Mouse (Mus musculus): Measurements from ENCODE around the gene Cbx4. TPM values are rescaled to one million over a fixed set of nuclear protein-coding genes. Genes with fewer than 3 reads are reported as not detected.
A peak's percentile ranks its signal among the peaks of the same experiment; 100 is the strongest.

The Cbx4 gene
- polyA plus RNA-seq, 1 experiment from 2014 or later: 9.9 TPM

DNA sequence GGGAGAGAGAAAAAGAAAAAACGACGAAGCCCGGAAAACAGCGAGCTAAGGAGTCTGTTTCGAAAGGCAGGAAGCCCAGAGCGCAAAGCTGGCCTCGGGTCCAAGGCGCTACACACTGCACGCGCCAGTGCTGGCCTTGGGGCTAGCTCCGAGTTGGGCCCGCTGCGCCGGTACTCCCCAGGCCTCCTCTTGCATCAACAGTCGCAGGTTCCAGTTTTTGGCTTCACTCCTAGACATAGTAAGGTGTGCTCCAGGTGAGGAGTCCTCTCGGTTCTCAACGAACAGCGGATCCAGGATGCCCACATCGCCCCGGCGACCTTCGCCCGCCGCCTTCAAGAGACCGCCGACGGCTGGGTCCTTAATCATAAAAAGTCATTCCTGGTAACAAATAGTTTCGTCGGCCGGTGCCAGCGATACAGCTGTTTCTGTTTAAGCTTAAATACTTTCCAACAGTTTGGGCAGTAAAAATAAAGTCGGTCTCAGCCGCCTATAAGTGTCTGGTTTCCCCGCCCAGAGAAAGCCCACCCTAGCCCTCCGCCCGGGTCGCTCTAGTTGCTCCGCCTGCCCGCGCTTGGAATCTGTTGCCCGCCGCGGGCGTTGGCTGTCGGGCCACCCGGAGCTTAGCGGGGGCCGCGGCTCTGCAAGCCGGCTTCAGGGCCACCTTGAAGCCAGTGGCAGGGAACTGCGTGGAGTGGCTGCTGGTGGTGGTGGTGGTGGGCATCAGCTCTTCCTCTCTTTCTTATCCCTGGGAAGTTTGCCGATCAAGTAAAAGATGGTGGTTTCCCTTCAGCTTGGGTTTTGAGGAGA is 43.4 kb downstream of the Cbx4 start:
- under 1% methylated on average over 52 of the region's 52 CpGs for WGBS
- H3K9me3 ChIP-seq (ENCODE audit: low read length): no peaks in the 10 kb centered on the region
- H3K4me2 ChIP-seq (replicated peaks; ENCODE audit: low read depth, low read length): peak overlapping the region; percentile 21; the same call in 1 of the 2 replicates
- no peak for ATAC-seq (ENCODE audit: low FRiP score, low TSS enrichment)
- peaks cover 54% of the 10 kb centered on the region for H3K4me1 ChIP-seq (ENCODE audit: insufficient read depth, low read length)
- no peak overlapping the region for H3K27ac ChIP-seq (ENCODE audit: low read length)
- peaks cover 80% of the 10 kb centered on the region for H3K27me3 ChIP-seq (ENCODE audit: insufficient read depth, low read length)
- no peak overlapping the region for H3K9ac ChIP-seq (replicated peaks; ENCODE audit: low read length)
- H3K36me3 ChIP-seq (ENCODE audit: insufficient read depth, low read length): peaks cover 10% of the 10 kb centered on the region
- peak overlapping the region; percentile 10 for H3K4me3 ChIP-seq (ENCODE audit: low read length)

DNA sequence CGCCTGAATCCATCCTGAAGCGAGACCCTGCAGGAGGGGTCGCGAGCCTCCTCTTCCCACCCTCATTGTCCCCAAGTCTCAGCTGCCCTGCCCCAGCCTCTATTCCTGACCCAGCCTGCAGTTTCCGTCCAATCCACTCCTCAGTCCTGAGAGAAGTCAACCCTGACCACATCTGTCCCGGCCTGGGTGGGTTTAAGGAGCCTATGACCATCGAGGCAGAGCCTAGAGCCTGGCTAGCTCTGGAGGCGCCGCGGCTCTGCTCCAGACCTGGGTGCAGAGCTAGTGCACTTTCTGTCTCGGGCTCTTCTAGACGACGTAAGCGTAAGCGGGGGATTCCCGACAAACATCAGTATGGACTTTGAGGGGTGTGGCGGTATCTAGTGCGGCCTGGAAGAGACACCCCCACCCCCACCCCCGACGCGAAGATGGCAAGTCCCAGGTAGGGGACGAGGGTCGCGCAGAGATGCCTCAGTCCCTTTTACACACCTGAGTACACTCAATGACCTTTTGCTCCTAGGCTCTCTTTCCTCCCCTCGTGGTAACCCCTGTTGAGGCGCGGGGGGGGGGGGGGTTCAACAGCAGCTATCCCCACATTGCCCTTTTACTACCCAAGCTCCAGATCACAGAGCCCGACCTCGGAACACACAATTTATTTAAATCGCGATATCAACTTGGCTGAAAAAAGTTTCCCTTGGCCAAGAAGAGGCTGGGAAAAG is 44.1 kb downstream of the Cbx4 start:
- WGBS: under 1% methylated on average over 30 of the region's 31 CpGs
- H3K27me3 ChIP-seq (ENCODE audit: insufficient read depth, low read length): peaks cover 80% of the 10 kb centered on the region
- peaks cover 10% of the 10 kb centered on the region for H3K36me3 ChIP-seq (ENCODE audit: insufficient read depth, low read length)
- no peaks in the 10 kb centered on the region for H3K9me3 ChIP-seq (ENCODE audit: low read length)
- ATAC-seq (ENCODE audit: low FRiP score, low TSS enrichment): peak; percentile 21
- H3K4me1 ChIP-seq (ENCODE audit: insufficient read depth, low read length): peaks cover 54% of the 10 kb centered on the region
- peak overlapping the region; percentile 99 for H3K4me2 ChIP-seq (replicated peaks; ENCODE audit: low read depth, low read length)
- H3K4me3 ChIP-seq (ENCODE audit: low read length): peak overlapping the region; percentile 56
- peak overlapping the region; percentile 73 for H3K9ac ChIP-seq (replicated peaks; ENCODE audit: low read length)
- H3K27ac ChIP-seq (ENCODE audit: low read length): no peak overlapping the region

DNA sequence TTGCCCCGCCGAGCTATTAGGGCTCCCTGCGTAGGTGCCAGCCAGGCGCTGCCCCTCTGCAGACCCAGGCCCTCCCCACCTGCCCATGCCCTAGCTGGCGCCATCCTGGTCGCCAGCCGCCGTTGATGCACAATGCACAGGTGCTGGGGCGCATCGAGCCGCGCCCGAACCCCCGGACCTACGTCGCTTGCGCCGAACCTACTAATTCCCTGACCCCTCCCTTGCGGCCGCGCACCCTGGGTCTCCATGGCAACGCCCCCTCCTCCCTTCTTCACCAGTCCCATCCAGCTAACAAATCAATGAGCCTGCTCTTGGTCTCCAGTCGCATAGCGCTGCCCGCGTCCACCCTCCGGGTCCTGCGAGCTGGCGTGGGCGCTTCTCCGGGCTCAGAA is 44.7 kb downstream of the Cbx4 start:
- H3K4me2 ChIP-seq (replicated peaks; ENCODE audit: low read depth, low read length): peak overlapping the region; percentile 99
- ATAC-seq (ENCODE audit: low FRiP score, low TSS enrichment): peak; percentile 79
- H3K27me3 ChIP-seq (ENCODE audit: insufficient read depth, low read length): peaks cover 80% of the 10 kb centered on the region
- H3K9ac ChIP-seq (replicated peaks; ENCODE audit: low read length): peak overlapping the region; percentile 73
- peaks cover 10% of the 10 kb centered on the region for H3K36me3 ChIP-seq (ENCODE audit: insufficient read depth, low read length)
- 0% methylated on average over 30 of the region's 31 CpGs for WGBS
- H3K4me1 ChIP-seq (ENCODE audit: insufficient read depth, low read length): peaks cover 50% of the 10 kb centered on the region
- H3K4me3 ChIP-seq (ENCODE audit: low read length): peak overlapping the region; percentile 56
- no peaks in the 10 kb centered on the region for H3K9me3 ChIP-seq (ENCODE audit: low read length)
- no peak overlapping the region for H3K27ac ChIP-seq (ENCODE audit: low read length)

DNA sequence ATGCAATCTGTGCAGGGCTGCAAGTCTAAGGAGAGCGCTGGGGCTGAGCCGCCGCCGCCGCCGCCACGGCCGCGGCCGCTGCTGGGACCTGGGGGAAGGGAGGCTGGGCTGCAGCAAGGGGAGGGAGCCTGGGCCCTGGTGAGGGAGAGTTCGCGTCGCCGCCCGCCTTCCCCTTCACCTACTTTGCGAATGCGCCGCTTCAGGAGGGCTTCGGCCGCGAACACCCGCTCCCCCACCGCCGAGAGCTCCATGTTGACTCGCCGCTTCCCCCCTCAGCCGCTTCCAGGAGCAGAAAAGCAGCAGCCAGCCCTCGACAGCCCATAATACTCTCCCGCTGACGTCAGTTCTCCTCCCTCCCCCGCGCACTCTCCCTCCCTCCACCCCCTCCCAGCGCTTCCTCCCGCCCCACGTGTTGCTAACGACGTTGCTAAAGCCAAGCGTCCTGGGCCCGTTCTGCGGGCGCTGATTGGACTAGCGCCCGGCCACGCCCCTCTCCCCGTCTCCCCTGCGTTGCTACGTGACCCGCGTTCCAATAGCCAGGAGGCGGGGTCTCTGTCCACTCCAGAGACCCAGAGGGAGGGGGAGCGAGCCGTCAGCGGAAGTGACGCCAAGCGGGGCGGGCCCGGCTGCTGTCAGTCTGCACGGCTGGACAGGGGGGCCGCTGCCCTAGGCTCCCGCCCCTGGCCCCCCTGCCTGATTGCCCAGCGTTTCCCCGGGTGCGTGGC is 45.3 kb downstream of the Cbx4 start, which contains the start of gene Cbx8:
TSS of gene Cbx8 (minus strand) at position 370 of the 725 bp plus-strand sequence.
- H3K4me1 ChIP-seq (ENCODE audit: insufficient read depth, low read length): peaks cover 48% of the 10 kb centered on the region
- WGBS: 0% methylated on average over 57 of the region's 63 CpGs
- ATAC-seq (ENCODE audit: low FRiP score, low TSS enrichment): peak; percentile 92
- peak within 1 kb of the TSS; percentile 73 for H3K9ac ChIP-seq (replicated peaks; ENCODE audit: low read length)
- peak within 1 kb of the TSS; percentile 56 for H3K4me3 ChIP-seq (ENCODE audit: low read length)
- H3K9me3 ChIP-seq (ENCODE audit: low read length): no peaks in the 10 kb centered on the region
- H3K27ac ChIP-seq (ENCODE audit: low read length): peak within 1 kb of the TSS; percentile 41; the same call in 1 of the 2 replicates
- peak within 1 kb of the TSS; percentile 99 for H3K4me2 ChIP-seq (replicated peaks; ENCODE audit: low read depth, low read length)
- H3K36me3 ChIP-seq (ENCODE audit: insufficient read depth, low read length): peaks cover 10% of the 10 kb centered on the region
- peaks cover 80% of the 10 kb centered on the region for H3K27me3 ChIP-seq (ENCODE audit: insufficient read depth, low read length)

DNA sequence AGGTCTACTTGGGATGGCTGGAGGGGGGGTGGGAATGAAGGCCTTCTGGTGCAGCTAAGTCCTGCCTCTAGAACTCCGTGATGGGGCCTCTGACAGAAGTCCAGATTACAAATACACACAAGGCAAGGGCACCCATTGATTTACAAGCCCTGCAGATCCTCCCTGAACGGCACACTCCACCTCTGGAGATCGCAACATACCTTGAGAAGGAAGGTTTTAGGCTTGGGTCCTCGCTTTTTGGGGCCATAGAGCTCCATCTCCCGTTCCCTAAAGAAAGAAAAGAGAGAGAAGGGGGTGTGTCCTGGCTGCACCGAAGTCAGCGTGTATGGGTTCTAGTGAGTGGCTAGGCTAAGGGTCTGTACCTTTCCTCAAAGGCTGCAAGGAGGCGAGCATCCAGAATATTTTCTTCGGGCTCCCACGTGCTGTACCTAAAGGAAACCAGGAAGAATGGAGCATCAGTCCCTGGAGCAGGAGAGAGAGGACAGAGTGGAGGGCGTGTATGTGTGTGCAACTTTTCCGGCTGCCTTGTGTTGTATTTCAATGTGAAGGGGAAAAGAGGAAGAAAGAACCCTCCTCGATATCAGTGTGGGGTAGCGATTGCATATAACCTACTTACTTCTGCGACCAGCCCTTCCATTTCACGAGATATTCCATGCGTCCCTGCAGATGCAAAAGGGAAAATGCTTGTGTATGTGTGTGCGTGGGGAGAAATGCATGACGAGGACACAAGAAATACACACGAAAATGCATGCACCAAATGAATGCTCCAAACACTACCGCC is 46.1 kb downstream of the Cbx4 start:
- Histone ChIP-seq H3K27me3 (ENCODE audit: insufficient read depth, low read length) (peaks cover 80% of the 10 kb centered on the region), H3K4me2 (replicated peaks; ENCODE audit: low read depth, low read length) (peak overlapping the region; percentile 90), H3K4me3 (ENCODE audit: low read length) (peak overlapping the region; percentile 56), H3K4me1 (ENCODE audit: insufficient read depth, low read length) (peaks cover 50% of the 10 kb centered on the region), H3K27ac (ENCODE audit: low read length) (no peak overlapping the region), H3K9ac (replicated peaks; ENCODE audit: low read length) (peak overlapping the region; percentile 69), H3K9me3 (ENCODE audit: low read length) (no peaks in the 10 kb centered on the region), H3K36me3 (ENCODE audit: insufficient read depth, low read length) (peaks cover 10% of the 10 kb centered on the region)
- WGBS: 11% methylated on average over 21 of the region's 21 CpGs
- no peak for ATAC-seq (ENCODE audit: low FRiP score, low TSS enrichment)

DNA sequence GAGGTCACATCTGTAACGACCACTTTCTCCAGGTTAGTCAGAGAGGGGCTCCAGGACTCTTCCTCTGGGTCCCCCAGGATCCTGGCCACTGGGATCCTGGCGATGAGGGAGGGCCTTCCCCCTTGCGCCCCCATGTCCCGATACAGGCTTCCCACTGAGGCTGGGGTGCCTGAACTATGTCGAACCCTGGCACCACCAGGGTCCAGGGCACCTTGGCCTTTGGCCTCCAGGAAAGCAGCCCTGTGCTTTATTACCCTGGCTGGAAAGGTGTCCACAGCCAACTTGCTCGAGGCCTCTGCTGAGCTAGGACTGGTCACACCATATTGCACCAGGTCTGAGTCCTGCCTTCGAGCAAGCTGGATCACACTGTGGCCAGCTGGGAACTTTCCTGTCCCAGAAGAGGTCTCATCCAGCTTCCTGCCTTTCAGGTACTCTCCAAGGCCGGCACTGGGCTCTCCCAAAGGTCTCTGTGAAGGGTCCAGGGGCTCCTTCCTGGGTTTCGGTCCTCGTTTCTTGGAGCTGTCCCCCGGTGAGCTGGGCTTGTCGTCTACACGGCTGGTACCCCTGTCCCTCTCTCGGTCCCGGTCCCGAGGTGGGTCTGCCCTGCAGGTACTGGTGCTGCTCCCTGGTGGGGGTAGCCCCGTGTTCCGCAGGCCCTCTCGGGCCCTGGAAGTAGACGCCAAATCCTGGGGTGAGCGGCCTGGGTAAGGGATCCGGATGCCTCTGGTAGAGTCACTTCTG is 47.1 kb downstream of the Cbx4 start:
- 61% methylated on average over 22 of the region's 22 CpGs for WGBS
- Histone ChIP-seq H3K9me3 (ENCODE audit: low read length) (no peaks in the 10 kb centered on the region), H3K27ac (ENCODE audit: low read length) (no peak overlapping the region), H3K4me1 (ENCODE audit: insufficient read depth, low read length) (peaks cover 45% of the 10 kb centered on the region), H3K4me3 (ENCODE audit: low read length) (no peak overlapping the region), H3K36me3 (ENCODE audit: insufficient read depth, low read length) (peaks cover 10% of the 10 kb centered on the region), H3K27me3 (ENCODE audit: insufficient read depth, low read length) (peaks cover 77% of the 10 kb centered on the region), H3K4me2 (replicated peaks; ENCODE audit: low read depth, low read length) (no peak overlapping the region), H3K9ac (replicated peaks; ENCODE audit: low read length) (no peak overlapping the region)
- ATAC-seq (ENCODE audit: low FRiP score, low TSS enrichment): no peak

DNA sequence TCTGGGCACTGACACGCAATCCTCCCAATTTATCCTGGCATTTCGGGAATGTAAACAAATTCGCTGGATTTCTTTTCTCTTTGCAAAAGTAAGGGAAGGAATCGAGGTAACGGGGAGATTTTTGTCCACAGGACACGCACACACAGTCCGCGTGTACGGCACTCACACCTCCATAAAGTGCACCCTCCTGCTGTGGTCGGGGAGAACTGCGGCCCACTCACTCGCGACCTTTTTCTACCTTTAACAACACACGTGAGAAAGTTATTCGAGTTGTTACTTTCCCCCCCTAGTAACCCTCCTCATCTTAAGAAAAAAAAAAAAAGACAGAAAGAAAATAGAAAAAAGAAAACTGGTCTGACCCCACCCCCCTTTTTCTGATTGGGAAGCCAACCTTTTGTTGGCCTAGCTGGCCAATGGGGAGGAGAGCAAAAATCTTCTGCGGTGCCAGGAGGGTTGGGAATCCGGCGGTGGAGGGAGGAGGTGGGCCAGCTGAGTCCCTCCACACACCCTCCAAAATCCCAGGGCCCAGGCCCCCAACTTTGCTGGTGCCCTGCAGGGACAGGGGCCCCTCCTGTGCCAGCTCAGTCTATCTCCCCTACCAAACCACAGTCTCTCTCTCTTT is 48.1 kb downstream of the Cbx4 start:
- Histone ChIP-seq H3K9me3 (ENCODE audit: low read length) (no peaks in the 10 kb centered on the region), H3K9ac (replicated peaks; ENCODE audit: low read length) (no peak overlapping the region; the same call in 1 of the 2 replicates), H3K4me1 (ENCODE audit: insufficient read depth, low read length) (peaks cover 44% of the 10 kb centered on the region), H3K4me3 (ENCODE audit: low read length) (peak overlapping the region; percentile 59), H3K36me3 (ENCODE audit: insufficient read depth, low read length) (peaks cover 10% of the 10 kb centered on the region), H3K27ac (ENCODE audit: low read length) (no peak overlapping the region), H3K27me3 (ENCODE audit: insufficient read depth, low read length) (peaks cover 69% of the 10 kb centered on the region), H3K4me2 (replicated peaks; ENCODE audit: low read depth, low read length) (peak overlapping the region; percentile 87)
- ATAC-seq (ENCODE audit: low FRiP score, low TSS enrichment): no peak
- 14% methylated on average over 18 of the region's 18 CpGs for WGBS

DNA sequence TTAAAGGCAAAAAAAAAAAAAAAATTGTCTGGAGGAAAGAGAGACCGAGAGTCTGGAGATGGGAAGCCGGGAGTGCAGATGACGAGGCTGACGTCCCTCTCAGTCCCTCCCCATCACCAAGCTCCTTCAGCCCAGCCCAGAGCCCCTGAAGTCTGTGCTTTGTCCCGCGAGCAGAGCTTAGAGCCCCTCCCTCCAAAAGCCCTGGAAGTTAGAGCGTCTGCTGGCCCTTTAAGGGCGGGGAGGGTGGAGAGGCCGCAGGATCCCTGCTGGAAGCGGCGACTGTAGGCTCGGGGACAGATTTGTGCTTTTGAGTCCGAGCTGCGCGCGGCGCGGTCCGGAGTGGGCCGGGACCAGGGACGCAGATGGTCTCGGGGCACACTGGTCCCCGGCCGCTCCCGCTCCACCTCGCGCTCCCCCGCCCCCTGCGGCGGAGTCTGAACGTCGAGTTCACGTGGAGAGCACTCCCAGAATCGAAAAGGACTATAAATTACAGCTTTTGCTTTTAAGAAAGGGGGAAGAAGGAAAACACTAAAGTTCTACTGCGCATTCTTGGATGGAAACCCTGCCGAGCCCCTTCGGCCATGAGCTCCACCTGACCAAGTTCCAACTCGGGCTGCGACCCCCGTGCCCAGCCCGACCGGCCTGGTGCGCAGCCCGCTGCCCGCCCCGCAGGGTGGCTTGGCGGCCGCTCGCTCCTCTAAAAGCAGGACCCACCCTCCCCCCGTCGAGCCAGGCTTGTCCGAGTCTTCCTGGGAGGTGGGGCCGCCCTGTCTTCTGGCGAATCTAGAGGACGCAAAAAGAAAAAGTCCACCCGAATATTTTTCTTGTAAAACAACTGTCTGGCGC is 48.9 kb downstream of the Cbx4 start:
- H3K27me3 ChIP-seq (ENCODE audit: insufficient read depth, low read length): peaks cover 62% of the 10 kb centered on the region
- peak overlapping the region; percentile 59 for H3K4me3 ChIP-seq (ENCODE audit: low read length)
- WGBS: 2% methylated on average over 57 of the region's 57 CpGs
- H3K27ac ChIP-seq (ENCODE audit: low read length): no peak overlapping the region
- H3K4me2 ChIP-seq (replicated peaks; ENCODE audit: low read depth, low read length): peak overlapping the region; percentile 87
- peaks cover 38% of the 10 kb centered on the region for H3K4me1 ChIP-seq (ENCODE audit: insufficient read depth, low read length)
- no peak for ATAC-seq (ENCODE audit: low FRiP score, low TSS enrichment)
- no peaks in the 10 kb centered on the region for H3K9me3 ChIP-seq (ENCODE audit: low read length)
- peaks cover 10% of the 10 kb centered on the region for H3K36me3 ChIP-seq (ENCODE audit: insufficient read depth, low read length)
- peak overlapping the region; percentile 69 for H3K9ac ChIP-seq (replicated peaks; ENCODE audit: low read length)

Measured in kidney, embryonic 16.5 days (tissue).